Comparison of ENCODE assay signal across 8 mouse cellular contexts in the genomic region with DNA sequence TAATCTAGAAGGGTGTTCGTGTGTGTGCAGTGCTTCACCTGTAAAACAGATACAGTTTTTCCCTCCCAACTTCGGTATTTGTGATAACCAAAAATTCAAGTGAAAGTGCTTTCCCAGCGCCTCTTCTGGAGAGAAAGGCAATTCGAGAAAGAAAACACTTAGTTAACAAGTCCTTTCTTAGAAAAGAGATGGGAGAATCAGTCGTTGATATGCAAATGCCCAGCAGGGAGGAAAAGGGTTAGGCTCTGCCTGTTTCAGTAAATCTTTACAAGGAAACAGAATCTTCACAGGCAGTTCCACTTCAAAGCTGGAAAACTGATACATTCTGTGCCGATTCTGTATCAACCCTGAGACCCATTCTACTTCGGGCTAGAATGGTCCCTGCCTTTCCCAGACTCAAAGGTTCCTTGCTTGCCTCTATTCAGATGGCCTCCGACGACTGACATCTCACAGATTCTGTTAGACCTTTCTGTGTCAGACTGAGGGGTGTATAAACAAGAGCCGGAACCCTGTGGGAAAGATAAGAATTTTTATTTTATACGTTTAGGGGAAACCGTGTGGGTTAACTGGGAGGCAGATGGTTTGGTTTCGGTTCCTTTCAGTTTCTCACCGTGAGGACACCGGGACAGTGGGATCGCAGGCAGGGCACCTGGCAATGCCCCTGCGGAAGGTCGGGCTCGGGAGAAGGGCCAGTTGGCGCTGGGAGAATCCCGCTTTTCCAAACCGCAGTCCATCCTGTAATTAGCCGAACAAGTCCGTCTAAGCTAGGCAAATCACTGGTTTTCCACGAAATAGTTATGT. TPM values are rescaled to one million over a fixed set of nuclear protein-coding genes. Genes with fewer than 3 reads are reported as not detected.
DNase-seq lines count a peak whose midpoint lies in the region; ATAC-seq and TF ChIP-seq lines count a peak whose summit lies in the region.

Slc9a2 (plus strand) TSS at position 508 of the 801 bp plus-strand sequence.

- peak; percentile 14; the same call in 1 of the 2 replicates for ATAC-seq in forebrain, embryonic 13.5 days
- ATAC-seq in hindbrain, postnatal 0 days = no peak
- no peak for ATAC-seq in liver, embryonic 15.5 days (ENCODE audit: insufficient read depth)

- WGBS in kidney, adult 2 months = 7% methylated on average over 25 of the region's 25 CpGs
- WGBS in bone marrow, adult 2 months = 3% methylated on average over 25 of the region's 25 CpGs
- 3% methylated on average over 25 of the region's 25 CpGs for WGBS in forebrain, embryonic 13.5 days
- WGBS in hindbrain, postnatal 0 days = 4% methylated on average over 25 of the region's 25 CpGs
- WGBS in liver, embryonic 15.5 days (ENCODE audit: insufficient replicate concordance) = 1% methylated on average over 25 of the region's 25 CpGs

- peaks cover 6% of the 10 kb centered on the region; the same call in 1 of the 2 replicates for H3K4me1 ChIP-seq in kidney, adult 2 months (ENCODE audit: control insufficient read depth, insufficient read depth, low read length)
- H3K4me1 ChIP-seq in bone marrow, adult 2 months (ENCODE audit: control insufficient read depth, insufficient read depth, low read length) = no peaks in the 10 kb centered on the region; the same call in 1 of the 2 replicates
- peaks cover 19% of the 10 kb centered on the region for H3K4me1 ChIP-seq in forebrain, embryonic 13.5 days
- H3K4me1 ChIP-seq in hindbrain, postnatal 0 days (ENCODE audit: insufficient read depth, low read length) = 0 out of 2 replicates have a peak, but pooled peaks cover 6% of the 10 kb centered on the region
- peaks cover 14% of the 10 kb centered on the region; the same call in 1 of the 2 replicates for H3K4me1 ChIP-seq in liver, embryonic 15.5 days (replicated peaks)

- no peaks in the 10 kb centered on the region for H3K36me3 ChIP-seq in kidney, adult 2 months (ENCODE audit: control insufficient read depth, insufficient read depth, low read length)
- H3K36me3 ChIP-seq in forebrain, embryonic 13.5 days (ENCODE audit: poor library complexity, severe bottlenecking) = no peaks in the 10 kb centered on the region
- H3K36me3 ChIP-seq in hindbrain, postnatal 0 days (ENCODE audit: insufficient read depth, low read length) = no peaks in the 10 kb centered on the region
- H3K36me3 ChIP-seq in liver, embryonic 15.5 days (replicated peaks) = no peaks in the 10 kb centered on the region

- peak within 1 kb of the TSS; percentile 99 for H3K4me2 ChIP-seq in forebrain, embryonic 13.5 days
- H3K4me2 ChIP-seq in hindbrain, postnatal 0 days (ENCODE audit: low read depth, low read length) = peak within 1 kb of the TSS; percentile 99
- peak within 1 kb of the TSS; percentile 73 for H3K4me2 ChIP-seq in liver, embryonic 15.5 days

- H3K27me3 ChIP-seq in kidney, adult 2 months (replicated peaks; ENCODE audit: control insufficient read depth, insufficient read depth, low read length) = no peaks in the 10 kb centered on the region
- peaks cover 73% of the 10 kb centered on the region for H3K27me3 ChIP-seq in forebrain, embryonic 13.5 days
- peaks cover 4% of the 10 kb centered on the region; the same call in 1 of the 2 replicates for H3K27me3 ChIP-seq in hindbrain, postnatal 0 days (ENCODE audit: insufficient read depth, low read length)
- peaks cover 73% of the 10 kb centered on the region for H3K27me3 ChIP-seq in liver, embryonic 15.5 days

- H3K9ac ChIP-seq in forebrain, embryonic 13.5 days = peak within 1 kb of the TSS; percentile 66
- H3K9ac ChIP-seq in hindbrain, postnatal 0 days (replicated peaks; ENCODE audit: low read length) = peak within 1 kb of the TSS; percentile 51
- H3K9ac ChIP-seq in liver, embryonic 15.5 days = no peak within 1 kb of the TSS

- peak; percentile 41 for DNase-seq in kidney, adult 2 months
- no peak for DNase-seq in kidney, adult 11 months
- peak; percentile 8 for DNase-seq in hindbrain, postnatal 0 days (ENCODE audit: low spot score)
- peak; percentile 5 for DNase-seq in yolk sac, embryonic 10.5 days (ENCODE audit: low spot score)
- DNase-seq in frontal cortex, postnatal 25 days (ENCODE audit: low spot score in 2 of 2) = no peak

- H3K9me3 ChIP-seq in forebrain, embryonic 13.5 days (replicated peaks) = no peaks in the 10 kb centered on the region
- no peaks in the 10 kb centered on the region for H3K9me3 ChIP-seq in hindbrain, postnatal 0 days (ENCODE audit: low read length)
- no peaks in the 10 kb centered on the region for H3K9me3 ChIP-seq in liver, embryonic 15.5 days (replicated peaks)

- TF ChIP-seq POLR2A in kidney, adult 2 months (IDR thresholded peaks at IDR 0.05; ENCODE audit: low read depth, low read length) = no peak
- TF ChIP-seq POLR2A in bone marrow, adult 2 months (IDR thresholded peaks at IDR 0.05; ENCODE audit: borderline replicate concordance, control insufficient read depth, low read depth, low read length) = no peak

- H3K27ac ChIP-seq in kidney, adult 2 months (ENCODE audit: insufficient read depth, low read depth, low read length) = peak within 1 kb of the TSS; percentile 52
- H3K27ac ChIP-seq in bone marrow, adult 2 months (ENCODE audit: control insufficient read depth, insufficient read depth, low read depth, low read length, poor library complexity) = peak within 1 kb of the TSS; percentile 7; the same call in 1 of the 2 replicates
- no peak within 1 kb of the TSS for H3K27ac ChIP-seq in forebrain, embryonic 13.5 days
- no peak within 1 kb of the TSS for H3K27ac ChIP-seq in hindbrain, postnatal 0 days
- no peak within 1 kb of the TSS for H3K27ac ChIP-seq in liver, embryonic 15.5 days (replicated peaks)

- no peak for TF ChIP-seq CTCF in kidney, adult 2 months (conservative IDR thresholded peaks at IDR 0.05; ENCODE audit: insufficient read depth, insufficient read length, low read depth, low read length)
- TF ChIP-seq CTCF in bone marrow, adult 2 months (IDR thresholded peaks at IDR 0.05; ENCODE audit: control insufficient read depth, insufficient read depth, low read length) = no peak
- no peak for TF ChIP-seq CTCF in hindbrain, postnatal 0 days (IDR thresholded peaks at IDR 0.05; ENCODE audit: low read depth)

- peak within 1 kb of the TSS; percentile 69 for H3K4me3 ChIP-seq in kidney, adult 2 months (ENCODE audit: insufficient read depth, low read depth, low read length)
- peak within 1 kb of the TSS; percentile 44 for H3K4me3 ChIP-seq in bone marrow, adult 2 months (replicated peaks; ENCODE audit: control insufficient read depth, low read depth, low read length)
- peak within 1 kb of the TSS; percentile 62 for H3K4me3 ChIP-seq in forebrain, embryonic 13.5 days
- peak within 1 kb of the TSS; percentile 59 for H3K4me3 ChIP-seq in hindbrain, postnatal 0 days (ENCODE audit: low read length)
- H3K4me3 ChIP-seq in liver, embryonic 15.5 days (replicated peaks) = peak within 1 kb of the TSS; percentile 51

RNA-seq across cellular contexts. Expression of gene Slc9a2, which starts in this region (rescaled TPM):
- polyA plus RNA-seq in kidney, adult 2 months (2012; rRNA removed) = 14.5 and 23.7 TPM in 2 replicates
- polyA plus RNA-seq in bone marrow, adult 2 months (2011; ENCODE audit: insufficient read depth, insufficient read length, low replicate concordance, missing spikeins) = 0.25 TPM in 1 of 2 replicates, not detected in the other
- polyA plus RNA-seq in forebrain, embryonic 13.5 days (2015; fragmentation: Nextera tagmentation; extraction: Ambion mirVana) = 0.04 and 0.09 TPM in 2 replicates
- 2.7 and 3.5 TPM in 2 replicates for total RNA-seq in hindbrain, postnatal 0 days (2014; rRNA removed)
- 0.78 and 0.92 TPM in 2 replicates for polyA plus RNA-seq in hindbrain, postnatal 0 days (2015; fragmentation: Nextera tagmentation; extraction: Ambion mirVana)
- polyA plus RNA-seq in liver, embryonic 15.5 days (2015; fragmentation: Nextera tagmentation; extraction: Ambion mirVana) = 0.02 and 0.07 TPM in 2 replicates

Comparison
In these comparisons a context has a peak if more than half of its experiments do, and no peak if none do; other contexts are left out.
1. DNase-seq: peak in kidney, adult 2 months (single experiment), hindbrain, postnatal 0 days (single experiment) and yolk sac, embryonic 10.5 days (single experiment); none in kidney, adult 11 months (single experiment) and frontal cortex, postnatal 25 days (0 of 2).
2. Peak in ATAC-seq, H3K4me3 ChIP-seq, H3K9ac ChIP-seq and H3K4me2 ChIP-seq in forebrain, embryonic 13.5 days; RNA of the gene not detected or under 1 TPM.
3. H3K27ac ChIP-seq: peak in kidney, adult 2 months (single experiment) and bone marrow, adult 2 months (single experiment); none in forebrain, embryonic 13.5 days (single experiment), hindbrain, postnatal 0 days (single experiment) and liver, embryonic 15.5 days (single experiment).
4. Peak in every context shown above with its lines, with median percentiles within 50 percentile points of each other: H3K4me3 ChIP-seq and H3K4me2 ChIP-seq.